Mouse (Mus musculus): Measurements from ENCODE around the gene March7.

GRCm38 (mm10) chr2:60177490-60177889 is 32.2 kb upstream of the March7 start:
- TF ChIP-seq CTCF (IDR thresholded peaks at IDR 0.05; ENCODE audit: low read depth, low read length) (no peak), GATA2 (IDR thresholded peaks at IDR 0.05; ENCODE audit: borderline replicate concordance, low read depth, low read length) (no peak), POLR2AphosphoS5 (IDR thresholded peaks at IDR 0.05; ENCODE audit: insufficient replicate concordance, low read depth, low read length) (no peak), GATA1 (IDR thresholded peaks at IDR 0.05; ENCODE audit: borderline replicate concordance, low read length) (no peak), TAL1 (conservative IDR thresholded peaks at IDR 0.05; ENCODE audit: low read depth, low read length) (no peak)

Measured in G1E (cell line).